Mouse (Mus musculus) CD8-positive naive resting alpha-beta T cell, adult 57 days (primary cell): ENCODE data around the gene Sult1e1. TPM values are rescaled to one million over a fixed set of nuclear protein-coding genes. Genes with fewer than 3 reads are reported as not detected.

Experiments
- total RNA-seq: library from RNA; stranded (reverse); gene quantifications from one replicate; pipeline ENCODE4 v1.2.4, GENCODE M21; 2023

Gene Sult1e1
- not detected for total RNA-seq

GRCm38 (mm10) chr5:87591494-87591893 is at the start of gene Sult1e1:
TSS of gene Sult1e1 (minus strand) at chr5:87591594.

GRCm38 (mm10) chr5:87568845-87569244 is 22.5 kb downstream of the Sult1e1 start, which contains the start of gene Sult1d1:
TSS of gene Sult1d1 (minus strand) at chr5:87569027.

GRCm38 (mm10) chr5:87538111-87538510 is 53.3 kb downstream of the Sult1e1 start, which contains the start of gene Sult1b1:
TSS of gene Sult1b1 (minus strand) at chr5:87538195.

Other genes with a start within 250 kb of the Sult1e1 start
- not detected for gene Ugt2b38, start 167.4 kb downstream of the Sult1e1 start, total RNA-seq
- not detected for gene Ugt2a2, start 109.3 kb downstream of the Sult1e1 start, total RNA-seq
- gene Gm43638, start 104.8 kb downstream of the Sult1e1 start, total RNA-seq: not detected
- gene Ugt2a1, start 100.7 kb downstream of the Sult1e1 start, total RNA-seq: not detected
- gene Sult1b1, start 53.4 kb downstream of the Sult1e1 start, total RNA-seq: not detected
- not detected for gene Sult1d1, start 22.6 kb downstream of the Sult1e1 start, total RNA-seq
- not detected for gene Csn1s1, start 74.6 kb upstream of the Sult1e1 start, total RNA-seq
- not detected for gene Csn2, start 108.0 kb upstream of the Sult1e1 start, total RNA-seq
- not detected for gene Csn1s2a, start 183.0 kb upstream of the Sult1e1 start, total RNA-seq
- not detected for gene Csn1s2b, start 216.5 kb upstream of the Sult1e1 start, total RNA-seq
- not detected for gene Prr27, start 234.1 kb upstream of the Sult1e1 start, total RNA-seq